Mouse (Mus musculus) forebrain, embryonic 15.5 days (tissue): ENCODE data around the gene Tgfb1i1. TPM values are rescaled to one million over a fixed set of nuclear protein-coding genes. Genes with fewer than 3 reads are reported as not detected.

Experiments used
- ATAC-seq: fragments of 200-750 bp; cut with Nextera tagmentation; replicated peaks from 2 replicates; pipeline ENCODE4 v1.8.0; 2017; ENCODE audit warnings: mild to moderate bottlenecking, moderate TSS enrichment, moderate library complexity
- H3K27ac ChIP-seq: fragments of 300-500 bp; sonication (generic); replicated peaks from 2 replicates; pipeline ENCODE4 v1.5.1; 2015; ENCODE audit warnings: mild to moderate bottlenecking, inconsistent platforms
- H3K27me3 ChIP-seq: fragments of 300-500 bp; sonication (generic); 2 replicates; pipeline ENCODE4 v1.6.1; 2015; ENCODE audit warnings: inconsistent platforms
- H3K36me3 ChIP-seq: fragments of 300-500 bp; sonication (generic); 2 replicates; pipeline ENCODE4 v1.6.1; 2015; ENCODE audit warnings: mild to moderate bottlenecking, inconsistent platforms
- H3K4me1 ChIP-seq: fragments of 300-500 bp; sonication (generic); 2 replicates; pipeline ENCODE4 v1.6.1; 2015; ENCODE audit warnings: inconsistent platforms
- H3K4me2 ChIP-seq: fragments of 300-500 bp; sonication (generic); replicated peaks from 2 replicates; pipeline ENCODE4 v1.6.1; 2015; ENCODE audit warnings: mild to moderate bottlenecking, inconsistent platforms
- H3K4me3 ChIP-seq: fragments of 300-500 bp; sonication (generic); 2 replicates; pipeline ENCODE4 v1.5.1; 2015; ENCODE audit warnings: mild to moderate bottlenecking, inconsistent platforms
- H3K9ac ChIP-seq: fragments of 300-500 bp; sonication (generic); replicated peaks from 2 replicates; pipeline ENCODE4 v1.6.1; 2015; ENCODE audit warnings: mild to moderate bottlenecking, inconsistent platforms
- H3K9me3 ChIP-seq: fragments of 300-500 bp; sonication (generic); 2 replicates; pipeline ENCODE4 v1.6.1; 2016; ENCODE audit warnings: inconsistent platforms
- WGBS: fragments of 180-500 bp; shearing (Covaris S2); methylation state at CpG from one replicate; pipeline ENCODE4 v1.1.7; 2015; ENCODE audit warnings: mixed read lengths; 5-methylcytosine and 5-hydroxymethylcytosine counted together
- polyA plus RNA-seq: library from polyadenylated mRNA; unstranded; fragments of >200 nt; fragmentation: Nextera tagmentation; extraction: Ambion mirVana; gene quantifications from 2 replicates; pipeline ENCODE4 v1.2.1, GENCODE M21; 2015

Tgfb1i1 gene
- polyA plus RNA-seq, 1 experiment from 2014 or later: 14.0 TPM

DNA sequence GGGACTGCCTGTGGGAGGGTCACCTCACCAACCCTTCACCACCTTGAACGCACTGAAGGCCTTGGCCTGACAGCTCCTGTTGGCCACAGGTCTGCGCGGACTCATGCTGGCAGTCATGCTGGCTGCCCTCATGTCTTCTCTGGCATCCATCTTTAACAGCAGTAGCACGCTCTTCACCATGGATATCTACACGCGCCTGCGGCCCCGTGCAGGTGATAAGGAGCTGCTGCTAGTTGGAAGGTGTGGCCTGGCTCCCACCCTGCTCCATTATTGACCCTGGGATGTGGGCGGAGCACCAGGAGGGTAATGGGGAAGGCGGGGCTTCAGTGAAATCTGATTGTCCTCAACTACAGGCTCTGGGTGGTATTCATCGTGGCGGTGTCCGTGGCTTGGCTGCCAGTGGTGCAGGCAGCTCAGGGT lies 23.8 kb downstream of the Tgfb1i1 start:
- no peaks in the 10 kb centered on the region for H3K9me3 ChIP-seq
- WGBS: 64% methylated on average over 13 of the region's 13 CpGs
- peaks cover 17% of the 10 kb centered on the region for H3K36me3 ChIP-seq
- no peaks in the 10 kb centered on the region for H3K27me3 ChIP-seq
- no peak overlapping the region for H3K4me3 ChIP-seq
- ATAC-seq: no peak
- no peak overlapping the region for H3K9ac ChIP-seq
- H3K4me2 ChIP-seq: no peak overlapping the region
- H3K4me1 ChIP-seq: no peaks in the 10 kb centered on the region
- H3K27ac ChIP-seq: no peak overlapping the region

DNA sequence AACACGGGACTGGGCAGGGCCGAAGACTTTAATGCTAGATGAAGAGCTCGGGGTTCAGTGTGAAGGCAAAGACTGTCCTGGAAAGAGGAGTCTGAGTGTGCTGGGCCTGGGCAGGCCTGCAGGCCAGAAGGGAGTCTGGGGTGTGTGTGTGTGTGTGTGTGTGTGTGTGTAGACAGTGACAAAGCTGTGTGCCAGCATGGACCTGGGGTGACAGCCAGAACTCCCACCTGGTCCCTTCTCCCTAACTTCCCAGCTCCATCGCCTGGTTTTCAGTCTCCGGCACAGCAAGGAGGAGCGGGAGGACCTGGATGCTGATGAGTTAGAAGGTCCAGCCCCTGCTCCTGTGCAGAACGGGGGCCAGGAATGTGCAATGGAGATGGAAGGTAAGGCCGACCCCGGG lies 24.9 kb downstream of the Tgfb1i1 start:
- Histone ChIP-seq H3K9me3 (no peaks in the 10 kb centered on the region), H3K9ac (no peak overlapping the region), H3K36me3 (peaks cover 22% of the 10 kb centered on the region), H3K4me1 (no peaks in the 10 kb centered on the region), H3K27ac (no peak overlapping the region), H3K4me3 (no peak overlapping the region), H3K4me2 (no peak overlapping the region), H3K27me3 (no peaks in the 10 kb centered on the region)
- no peak for ATAC-seq
- 95% methylated on average over 9 of the region's 9 CpGs for WGBS

DNA sequence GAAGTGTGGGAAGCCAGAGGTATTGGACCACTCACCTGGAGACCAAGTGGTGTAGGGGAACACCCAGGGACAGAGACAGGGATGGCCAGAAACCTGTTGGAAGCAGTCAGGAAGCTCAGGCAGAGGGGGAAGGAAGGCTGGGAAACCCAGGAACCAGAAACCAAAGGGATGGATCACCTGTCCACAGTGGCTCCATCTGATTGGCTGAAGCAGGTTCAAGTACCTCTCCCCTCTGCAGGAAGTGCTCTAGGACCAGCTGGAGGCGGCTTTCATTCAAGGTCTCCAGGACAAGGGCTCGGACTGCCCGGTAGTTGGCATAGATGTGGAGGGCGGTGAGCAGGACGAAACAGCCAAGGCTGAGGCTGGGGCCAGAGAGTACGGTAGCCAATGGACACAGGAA lies 29.4 kb downstream of the Tgfb1i1 start:
- ATAC-seq: no peak
- no peak overlapping the region for H3K4me3 ChIP-seq
- no peak overlapping the region for H3K9ac ChIP-seq
- H3K4me2 ChIP-seq: no peak overlapping the region
- no peaks in the 10 kb centered on the region for H3K9me3 ChIP-seq
- WGBS: 92% methylated on average over 6 of the region's 6 CpGs
- H3K27me3 ChIP-seq: no peaks in the 10 kb centered on the region
- peaks cover 28% of the 10 kb centered on the region for H3K36me3 ChIP-seq
- no peak overlapping the region for H3K27ac ChIP-seq
- H3K4me1 ChIP-seq: no peaks in the 10 kb centered on the region

DNA sequence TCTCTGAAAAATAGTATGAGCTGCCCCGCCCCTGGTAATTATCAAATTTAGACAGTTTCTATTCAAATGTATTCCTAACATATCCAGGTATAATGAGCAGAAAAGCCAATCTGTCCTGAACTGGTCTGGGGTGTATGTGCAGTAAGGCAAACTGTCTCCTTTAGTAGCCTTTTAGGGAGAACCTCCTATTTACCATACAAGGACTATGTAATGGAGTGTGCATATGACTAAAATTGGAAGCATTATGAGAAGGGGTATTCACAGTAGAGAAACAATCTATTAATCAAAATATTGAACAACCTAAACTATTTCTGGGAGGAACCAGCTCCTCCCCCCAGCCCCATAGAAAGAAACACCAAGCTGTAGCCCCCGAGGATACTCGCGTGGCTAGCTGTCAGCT lies 33.1 kb downstream of the Tgfb1i1 start:
- no peak overlapping the region for H3K4me2 ChIP-seq
- H3K27ac ChIP-seq: no peak overlapping the region
- peaks cover 18% of the 10 kb centered on the region; the same call in 1 of the 2 replicates for H3K36me3 ChIP-seq
- 94% methylated on average over 4 of the region's 4 CpGs for WGBS
- ATAC-seq: no peak
- no peak overlapping the region for H3K9ac ChIP-seq
- no peaks in the 10 kb centered on the region for H3K9me3 ChIP-seq
- H3K4me3 ChIP-seq: no peak overlapping the region
- no peaks in the 10 kb centered on the region for H3K4me1 ChIP-seq
- H3K27me3 ChIP-seq: no peaks in the 10 kb centered on the region

DNA sequence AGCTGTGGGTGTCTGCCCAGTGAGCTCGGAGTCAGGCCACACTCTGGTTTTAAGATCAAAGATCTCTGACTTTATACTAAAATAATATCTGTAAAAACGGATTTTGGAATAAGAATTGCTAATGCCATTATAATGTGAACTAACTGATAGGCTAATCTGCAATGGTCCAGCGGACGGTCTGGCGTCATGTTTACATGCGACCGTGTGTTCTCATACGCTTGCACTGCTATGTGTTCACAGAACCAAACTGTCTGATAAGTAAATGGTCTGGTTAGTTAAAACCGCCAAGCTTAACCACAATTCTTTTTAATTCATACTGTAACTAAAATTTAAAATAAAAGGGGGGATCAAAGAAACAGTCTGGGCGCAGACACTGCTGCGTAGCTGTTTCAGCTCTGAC lies 35.2 kb downstream of the Tgfb1i1 start:
- ATAC-seq: no peak
- H3K4me1 ChIP-seq: no peaks in the 10 kb centered on the region
- H3K4me3 ChIP-seq: no peak overlapping the region
- H3K27ac ChIP-seq: no peak overlapping the region
- no peaks in the 10 kb centered on the region for H3K9me3 ChIP-seq
- H3K27me3 ChIP-seq: no peaks in the 10 kb centered on the region
- H3K4me2 ChIP-seq: no peak overlapping the region
- 83% methylated on average over 11 of the region's 11 CpGs for WGBS
- H3K9ac ChIP-seq: no peak overlapping the region
- peaks cover 6% of the 10 kb centered on the region; the same call in 1 of the 2 replicates for H3K36me3 ChIP-seq

DNA sequence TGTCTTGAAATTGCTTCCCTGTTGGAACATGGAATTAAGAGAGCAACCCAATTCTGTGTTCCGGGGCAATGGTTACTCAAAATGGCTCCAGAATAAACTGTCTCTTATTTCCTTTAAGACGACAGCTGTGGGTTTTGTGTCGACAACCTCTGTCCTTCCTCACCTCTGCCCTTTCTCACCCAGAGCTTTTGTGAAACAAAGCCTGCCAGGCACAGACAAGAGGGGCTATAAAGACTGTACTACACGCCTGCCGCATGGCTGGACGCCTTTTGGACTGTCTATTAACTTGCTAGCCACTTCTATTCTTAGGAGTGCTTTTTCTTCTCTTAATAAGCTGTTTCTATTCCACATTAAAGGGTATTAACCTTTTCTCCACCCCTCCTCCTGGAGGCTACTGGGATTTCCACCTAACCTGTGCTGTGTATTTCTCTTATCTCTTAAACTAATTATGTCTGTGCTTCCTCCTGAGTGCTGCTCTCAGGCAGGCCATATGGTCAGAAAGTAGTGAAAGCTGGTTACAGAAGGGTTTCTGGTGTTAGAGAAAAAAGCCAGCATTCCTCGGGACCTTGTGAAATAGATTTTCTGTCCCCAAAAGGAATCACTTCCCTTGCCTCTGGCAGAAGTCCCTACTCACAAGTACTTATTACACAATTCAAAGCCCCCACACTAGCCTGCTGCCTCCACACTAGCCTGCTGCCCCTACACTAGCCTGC lies 36.1 kb downstream of the Tgfb1i1 start:
- Histone ChIP-seq H3K36me3 (peaks cover 9% of the 10 kb centered on the region; the same call in 1 of the 2 replicates), H3K9ac (no peak overlapping the region), H3K27me3 (no peaks in the 10 kb centered on the region), H3K4me3 (no peak overlapping the region), H3K9me3 (no peaks in the 10 kb centered on the region), H3K4me2 (no peak overlapping the region), H3K4me1 (no peaks in the 10 kb centered on the region), H3K27ac (no peak overlapping the region)
- no peak for ATAC-seq
- WGBS: 4% methylated on average over 7 of the region's 7 CpGs

DNA sequence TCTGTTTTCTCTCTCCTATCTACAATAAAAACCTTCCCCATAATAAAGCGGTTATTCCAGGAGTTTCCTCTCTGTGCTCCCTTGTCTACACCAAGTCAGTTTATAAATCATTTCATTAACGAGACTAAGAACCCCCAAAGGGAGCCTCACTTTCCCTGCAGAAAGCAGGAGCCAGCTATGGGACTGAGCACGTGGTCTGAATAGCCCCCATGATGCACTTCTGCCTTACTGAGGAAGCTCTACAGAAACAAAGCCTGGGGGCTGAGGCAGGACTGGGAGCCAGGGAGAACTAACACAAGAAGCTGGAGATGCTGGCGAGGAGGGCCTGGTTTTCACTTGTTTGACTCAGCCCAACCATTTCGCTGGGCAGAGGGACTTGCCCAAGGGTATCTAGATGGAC lies 37.4 kb downstream of the Tgfb1i1 start:
- Histone ChIP-seq H3K9ac (no peak overlapping the region), H3K4me2 (no peak overlapping the region), H3K4me3 (no peak overlapping the region), H3K27me3 (no peaks in the 10 kb centered on the region), H3K27ac (no peak overlapping the region), H3K36me3 (peaks cover 11% of the 10 kb centered on the region; the same call in 1 of the 2 replicates), H3K9me3 (no peaks in the 10 kb centered on the region), H3K4me1 (no peaks in the 10 kb centered on the region)
- WGBS: 50% methylated on average over 5 of the region's 5 CpGs
- ATAC-seq: no peak

DNA sequence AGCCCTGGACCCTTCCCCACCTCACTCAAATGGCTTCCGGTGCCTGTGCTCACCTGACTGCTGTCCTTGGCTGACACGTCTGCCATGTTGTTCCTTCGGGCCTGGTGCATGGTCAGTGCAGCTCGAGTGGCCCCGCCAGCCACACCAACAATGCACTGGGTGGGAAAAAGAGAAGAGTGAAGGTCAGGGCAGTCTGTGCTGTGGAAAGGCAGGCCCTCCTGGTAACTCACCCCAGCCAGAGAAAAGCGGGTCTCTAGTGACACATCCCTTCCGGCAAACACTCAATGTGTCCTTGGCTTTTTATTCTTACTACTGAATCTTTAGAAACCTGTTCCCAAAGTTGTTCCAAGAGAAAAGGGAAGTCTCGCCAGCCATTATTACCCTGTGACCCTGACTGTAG lies 38.4 kb downstream of the Tgfb1i1 start:
- no peaks in the 10 kb centered on the region for H3K27me3 ChIP-seq
- no peak overlapping the region for H3K27ac ChIP-seq
- H3K4me1 ChIP-seq: no peaks in the 10 kb centered on the region
- no peak overlapping the region for H3K9ac ChIP-seq
- 91% methylated on average over 8 of the region's 8 CpGs for WGBS
- H3K36me3 ChIP-seq: peaks cover 11% of the 10 kb centered on the region; the same call in 1 of the 2 replicates
- H3K4me2 ChIP-seq: no peak overlapping the region
- no peaks in the 10 kb centered on the region for H3K9me3 ChIP-seq
- H3K4me3 ChIP-seq: no peak overlapping the region
- ATAC-seq: no peak

DNA sequence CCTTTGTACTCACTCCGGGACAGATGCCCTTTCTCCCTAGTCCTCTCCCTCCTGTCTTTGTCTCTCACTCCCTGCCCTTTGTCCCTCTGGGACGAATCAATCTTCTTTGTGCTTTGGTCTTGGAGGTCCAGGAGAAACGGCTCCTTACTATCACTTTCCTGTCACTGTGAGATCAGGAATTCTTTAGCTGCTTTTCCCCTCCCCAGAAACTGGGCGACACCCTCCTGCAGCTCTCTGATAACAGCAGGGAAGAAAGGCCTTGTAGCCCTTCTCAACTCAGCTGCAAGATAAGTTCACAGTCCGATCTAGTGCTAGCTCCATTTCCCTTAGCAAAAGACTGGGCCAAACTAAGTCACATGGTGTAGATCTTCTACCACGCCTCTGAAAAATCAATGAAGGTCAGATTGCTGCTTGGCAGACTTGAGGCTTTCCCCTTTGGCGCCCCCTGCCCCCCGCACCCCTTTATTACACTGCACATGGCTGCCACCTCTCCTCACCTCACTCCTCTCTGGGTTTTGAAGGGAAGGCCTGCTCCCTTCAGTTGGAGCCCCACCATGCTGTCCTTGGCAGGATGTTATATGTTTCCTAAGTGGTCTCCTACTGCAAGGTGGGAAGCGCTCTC lies 42.4 kb downstream of the Tgfb1i1 start:
- Histone ChIP-seq H3K4me3 (no peak overlapping the region), H3K9me3 (no peaks in the 10 kb centered on the region), H3K36me3 (peaks cover 11% of the 10 kb centered on the region; the same call in 1 of the 2 replicates), H3K9ac (no peak overlapping the region), H3K4me2 (no peak overlapping the region), H3K27me3 (no peaks in the 10 kb centered on the region), H3K4me1 (no peaks in the 10 kb centered on the region), H3K27ac (no peak overlapping the region)
- no peak for ATAC-seq
- whole genome bisulfite sequencing: 19% methylated on average over 9 of the region's 9 CpGs

DNA sequence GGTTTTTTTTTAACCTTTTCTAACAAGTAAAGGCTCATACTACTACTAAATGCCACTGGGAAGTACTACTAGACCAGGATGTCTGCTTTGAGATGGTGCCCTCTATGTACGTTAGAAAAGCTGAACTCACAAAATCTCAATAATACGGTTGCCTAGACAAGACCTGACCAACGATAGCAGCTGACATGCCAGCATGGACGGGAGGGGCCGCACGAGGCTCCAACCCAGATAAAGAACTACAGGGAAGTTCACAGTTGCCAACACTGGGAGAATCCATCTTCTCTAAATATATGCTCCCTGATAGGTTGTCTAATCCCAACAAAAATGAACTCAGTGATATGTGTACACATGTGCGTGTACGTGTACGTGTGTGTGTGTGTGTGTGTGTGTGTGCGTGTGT lies 48.2 kb downstream of the Tgfb1i1 start:
- WGBS: 94% methylated on average over 10 of the region's 10 CpGs
- no peak overlapping the region for H3K27ac ChIP-seq

DNA sequence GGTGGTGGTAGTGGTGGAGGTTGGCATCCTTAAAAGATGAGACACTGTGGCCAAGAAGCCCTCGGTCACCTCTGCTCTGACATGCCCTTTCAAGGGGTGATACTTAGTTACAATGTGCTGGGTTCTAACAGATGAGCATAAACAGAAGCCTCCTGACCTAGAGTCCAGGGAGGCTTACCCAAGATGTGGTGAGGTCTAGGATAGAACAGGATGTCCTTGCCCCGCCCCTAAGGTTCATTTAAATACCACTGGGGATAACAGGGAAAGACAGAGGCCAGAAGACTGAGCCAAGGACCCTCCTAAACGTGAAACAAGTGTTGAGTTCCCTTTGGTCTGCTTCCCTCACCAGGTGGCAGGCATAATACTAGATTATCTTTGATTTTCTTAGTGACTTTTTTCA lies 49.9 kb downstream of the Tgfb1i1 start:
- no peak for ATAC-seq
- 65% methylated on average over 3 of the region's 3 CpGs for WGBS
- H3K9me3 ChIP-seq: no peaks in the 10 kb centered on the region

More for the DNA sequence above, 48.2 kb downstream of the Tgfb1i1 start:
- no peak overlapping the region for H3K9ac ChIP-seq
- no peaks in the 10 kb centered on the region for H3K9me3 ChIP-seq
- H3K27me3 ChIP-seq: no peaks in the 10 kb centered on the region
- no peak overlapping the region for H3K4me2 ChIP-seq
- no peaks in the 10 kb centered on the region for H3K36me3 ChIP-seq
- peaks cover 22% of the 10 kb centered on the region for H3K4me1 ChIP-seq
- ATAC-seq: no peak
- no peak overlapping the region for H3K4me3 ChIP-seq

DNA sequence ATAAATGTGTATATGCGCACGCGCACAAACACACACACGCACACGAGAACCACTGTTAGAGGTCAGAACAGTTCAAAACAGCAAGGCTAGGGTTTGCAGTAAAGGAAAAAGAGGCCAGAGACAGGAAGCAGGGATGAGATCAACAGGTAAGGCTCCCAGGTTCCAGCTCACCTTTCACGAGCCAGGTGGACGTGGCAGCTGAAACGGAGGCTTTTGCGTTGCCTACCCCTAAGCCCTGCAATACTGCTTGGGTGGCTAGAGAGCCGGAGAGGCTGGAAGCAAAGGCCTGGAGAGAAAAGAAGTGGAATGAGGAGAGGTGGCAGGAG lies 50.6 kb downstream of the Tgfb1i1 start:
- no peak for ATAC-seq
- Histone ChIP-seq H3K27me3 (no peaks in the 10 kb centered on the region), H3K27ac (peak overlapping the region; percentile 66; the same call in 1 of the 2 replicates), H3K4me1 (peaks cover 22% of the 10 kb centered on the region), H3K9me3 (no peaks in the 10 kb centered on the region), H3K4me3 (peak overlapping the region; percentile 70), H3K36me3 (no peaks in the 10 kb centered on the region), H3K9ac (peak overlapping the region; percentile 78), H3K4me2 (peak overlapping the region; percentile 80)
- 33% methylated on average over 10 of the region's 10 CpGs for WGBS

More for the DNA sequence above, 49.9 kb downstream of the Tgfb1i1 start:
- Histone ChIP-seq H3K4me1 (peaks cover 22% of the 10 kb centered on the region), H3K36me3 (no peaks in the 10 kb centered on the region), H3K4me3 (no peak overlapping the region), H3K9ac (no peak overlapping the region), H3K4me2 (0 out of 2 replicates have a peak overlapping the region, but pooled peaks have one; percentile 80), H3K27ac (no peak overlapping the region), H3K27me3 (no peaks in the 10 kb centered on the region)
